Mouse (Mus musculus): ENCODE data around the gene Gm21865.
"Not testable (repeated sequence)": the region's sequence is repeated elsewhere in the genome, so short reads cannot be mapped to it uniquely, and the experiment has no call there.

The Gm21865 gene

DNA sequence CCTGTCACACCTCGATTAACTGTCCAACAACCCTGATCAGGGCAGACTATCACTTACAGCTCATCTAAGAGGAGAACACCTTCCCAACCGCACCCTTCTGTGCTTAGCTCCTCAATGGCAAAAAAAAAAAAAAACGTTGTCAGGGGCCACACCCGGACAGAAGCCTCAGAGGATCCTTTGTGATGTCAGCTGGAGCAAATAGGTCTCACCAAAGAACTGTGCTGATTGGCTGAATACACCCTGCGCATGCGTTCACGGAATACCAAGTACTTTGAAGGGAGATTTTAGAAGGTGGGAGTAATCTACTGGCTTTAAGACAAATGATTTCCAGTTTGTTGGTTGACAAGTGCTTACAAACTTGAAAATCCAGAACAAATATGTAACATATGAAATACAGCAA lies at the start of gene Gm21865:
TSS of gene Gm21865 (minus strand) at position 101 of the 400 bp plus-strand sequence.
- not testable (repeated sequence) for DNase-seq (ENCODE audit: low read depth in 1 of 2, low spot score in 2 of 2)
